Mouse (Mus musculus): ENCODE data around the gene Impg2.

DNA sequence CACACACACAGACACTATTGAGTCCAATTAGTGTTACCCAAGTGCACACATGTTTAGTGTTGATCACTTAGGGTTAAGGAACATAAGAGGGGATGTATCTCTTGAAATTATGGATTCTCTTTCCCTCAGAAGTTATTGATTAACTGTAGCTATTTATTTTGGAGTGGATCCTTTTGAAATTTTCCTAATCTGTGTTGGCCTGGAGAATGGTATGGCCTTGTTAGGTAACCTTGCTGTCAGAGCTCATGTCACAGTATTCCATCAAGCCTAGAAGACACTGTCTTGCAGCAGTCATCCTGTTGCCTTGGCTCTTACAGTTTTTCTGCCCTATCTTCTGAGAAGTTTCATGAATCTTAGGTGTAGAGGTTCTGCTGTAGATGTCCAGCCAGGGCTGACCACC lies 75.6 kb downstream of the Impg2 start:
- TF ChIP-seq POLR2A (IDR thresholded peaks at IDR 0.05; ENCODE audit: borderline replicate concordance, insufficient read depth, low read length) (no peak), CTCF (IDR thresholded peaks at IDR 0.05; ENCODE audit: borderline replicate concordance, insufficient read depth, low read depth, low read length) (no peak)
